Mouse (Mus musculus): ENCODE measurements around the gene Dna2. TPM values are rescaled to one million over a fixed set of nuclear protein-coding genes. Genes with fewer than 3 reads are reported as not detected.

Gene Dna2
- polyA plus RNA-seq, 1 experiment from 2014 or later: 15.9 TPM

DNA sequence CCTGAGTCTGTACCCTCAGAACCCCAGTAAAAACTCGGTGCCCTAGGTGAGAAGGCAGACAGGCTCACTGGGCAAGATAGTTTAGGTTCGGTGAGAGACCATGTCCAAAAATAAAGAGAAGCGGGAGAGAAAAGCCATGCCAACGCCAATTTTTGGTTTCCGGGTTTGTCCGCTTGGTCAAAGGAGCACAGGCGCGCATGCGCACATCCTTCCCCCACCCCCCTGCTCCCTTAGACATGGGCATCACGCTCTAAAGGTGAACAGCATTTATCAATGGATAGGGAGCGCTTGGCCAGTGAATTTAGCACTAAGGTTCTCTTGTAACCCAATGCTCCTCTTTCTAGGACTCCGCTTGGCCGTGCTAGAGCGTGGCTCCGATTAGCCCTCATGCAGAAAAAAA, 43.8 kb downstream of the Dna2 start:
- H3K4me3 ChIP-seq (ENCODE audit: low read depth, low read length): no peak overlapping the region
- 95% methylated on average over 15 of the region's 15 CpGs for WGBS
- H3K9ac ChIP-seq (replicated peaks; ENCODE audit: low read depth, low read length): no peak overlapping the region
- H3K27ac ChIP-seq (ENCODE audit: low read length): no peak overlapping the region
- H3K4me2 ChIP-seq (replicated peaks; ENCODE audit: low read depth, low read length): no peak overlapping the region
- no peaks in the 10 kb centered on the region for H3K9me3 ChIP-seq (ENCODE audit: control insufficient read depth, low read depth, low read length)
- H3K27me3 ChIP-seq (ENCODE audit: control insufficient read depth, insufficient read depth, low read length): no peaks in the 10 kb centered on the region
- H3K4me1 ChIP-seq (ENCODE audit: control insufficient read depth, insufficient read depth, low read length): no peaks in the 10 kb centered on the region
- ATAC-seq (ENCODE audit: insufficient number of reproducible peaks, insufficient read depth, low FRiP score, low read depth): no peak
- H3K36me3 ChIP-seq (ENCODE audit: control insufficient read depth, insufficient read depth, low read length): peaks cover 41% of the 10 kb centered on the region

DNA sequence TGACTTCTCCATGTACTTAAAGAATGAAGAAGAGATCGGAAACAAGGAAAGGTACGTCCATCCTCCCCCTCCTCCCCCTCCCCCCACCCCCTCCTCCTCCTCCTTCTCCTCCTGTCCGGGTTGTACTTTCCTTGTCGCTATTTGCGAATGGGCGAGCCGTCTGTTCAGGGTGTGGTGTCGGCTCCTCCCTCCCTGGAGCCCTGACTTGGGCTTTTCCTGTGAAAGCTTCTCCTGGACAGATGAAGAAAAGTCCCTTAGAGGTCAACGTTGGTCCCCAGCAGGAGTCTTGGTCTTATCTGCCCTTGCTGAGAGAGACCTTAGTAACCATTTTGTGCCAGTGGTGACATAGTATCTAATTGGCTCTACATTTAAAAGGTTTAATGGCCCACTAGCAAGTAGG, 47.2 kb downstream of the Dna2 start:
- Histone ChIP-seq H3K4me3 (ENCODE audit: low read depth, low read length) (no peak overlapping the region), H3K9me3 (ENCODE audit: control insufficient read depth, low read depth, low read length) (no peaks in the 10 kb centered on the region), H3K36me3 (ENCODE audit: control insufficient read depth, insufficient read depth, low read length) (peaks cover 52% of the 10 kb centered on the region), H3K27me3 (ENCODE audit: control insufficient read depth, insufficient read depth, low read length) (no peaks in the 10 kb centered on the region), H3K4me2 (replicated peaks; ENCODE audit: low read depth, low read length) (no peak overlapping the region), H3K4me1 (ENCODE audit: control insufficient read depth, insufficient read depth, low read length) (no peaks in the 10 kb centered on the region), H3K9ac (replicated peaks; ENCODE audit: low read depth, low read length) (no peak overlapping the region), H3K27ac (ENCODE audit: low read length) (no peak overlapping the region)
- ATAC-seq (ENCODE audit: insufficient number of reproducible peaks, insufficient read depth, low FRiP score, low read depth): no peak
- 74% methylated on average over 6 of the region's 9 CpGs for WGBS

DNA sequence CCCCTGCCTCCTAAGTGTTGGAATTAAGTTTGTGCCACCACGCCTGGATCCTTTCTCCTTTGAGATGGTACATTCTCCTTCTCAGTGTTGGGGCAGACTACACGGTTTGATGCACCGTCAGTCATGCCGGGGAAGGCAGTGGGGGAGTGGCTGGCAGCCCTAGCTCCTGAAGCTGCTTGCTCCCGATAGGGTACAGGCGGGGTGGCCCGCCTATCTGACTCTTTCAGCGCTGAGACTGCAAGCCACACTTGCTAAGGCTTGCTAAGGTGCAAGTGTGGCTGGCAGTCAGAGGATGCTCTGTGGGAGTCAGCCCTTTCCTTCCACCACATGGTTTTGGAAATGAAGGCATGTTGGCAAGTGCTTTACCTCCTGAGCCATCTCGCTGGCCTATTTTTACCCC, 53.8 kb downstream of the Dna2 start:
- ATAC-seq (ENCODE audit: insufficient number of reproducible peaks, insufficient read depth, low FRiP score, low read depth): no peak
- WGBS: 76% methylated on average over 9 of the region's 9 CpGs
- Histone ChIP-seq H3K27me3 (ENCODE audit: control insufficient read depth, insufficient read depth, low read length) (no peaks in the 10 kb centered on the region), H3K4me2 (replicated peaks; ENCODE audit: low read depth, low read length) (no peak overlapping the region), H3K9ac (replicated peaks; ENCODE audit: low read depth, low read length) (no peak overlapping the region), H3K27ac (ENCODE audit: low read length) (no peak overlapping the region), H3K36me3 (ENCODE audit: control insufficient read depth, insufficient read depth, low read length) (peaks cover 50% of the 10 kb centered on the region), H3K4me3 (ENCODE audit: low read depth, low read length) (no peak overlapping the region), H3K9me3 (ENCODE audit: control insufficient read depth, low read depth, low read length) (no peaks in the 10 kb centered on the region), H3K4me1 (ENCODE audit: control insufficient read depth, insufficient read depth, low read length) (no peaks in the 10 kb centered on the region)

DNA sequence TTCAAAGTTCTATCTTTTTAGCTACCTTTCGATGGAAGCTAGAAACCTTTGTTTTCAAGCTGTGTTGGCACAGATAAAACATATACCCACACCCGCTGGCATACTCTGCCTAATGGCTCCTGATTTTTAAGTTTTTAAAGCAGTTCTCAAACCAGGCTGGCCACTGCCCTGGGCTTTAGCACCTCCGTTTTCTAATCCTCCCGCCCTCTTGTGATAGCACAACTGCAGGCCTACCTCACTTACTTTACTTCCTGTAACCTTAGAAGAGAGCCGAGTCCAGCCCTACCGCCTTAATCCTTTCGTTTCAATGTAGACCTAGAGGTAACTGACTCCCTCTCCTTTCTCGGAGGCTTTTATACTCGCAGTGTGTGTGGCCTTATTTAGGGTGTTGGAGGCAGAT, 56.4 kb downstream of the Dna2 start:
- Histone ChIP-seq H3K27me3 (ENCODE audit: control insufficient read depth, insufficient read depth, low read length) (no peaks in the 10 kb centered on the region), H3K9ac (replicated peaks; ENCODE audit: low read depth, low read length) (no peak overlapping the region), H3K4me3 (ENCODE audit: low read depth, low read length) (no peak overlapping the region), H3K4me1 (ENCODE audit: control insufficient read depth, insufficient read depth, low read length) (no peaks in the 10 kb centered on the region), H3K9me3 (ENCODE audit: control insufficient read depth, low read depth, low read length) (no peaks in the 10 kb centered on the region), H3K4me2 (replicated peaks; ENCODE audit: low read depth, low read length) (no peak overlapping the region), H3K36me3 (ENCODE audit: control insufficient read depth, insufficient read depth, low read length) (peaks cover 60% of the 10 kb centered on the region), H3K27ac (ENCODE audit: low read length) (no peak overlapping the region)
- WGBS: 76% methylated on average over 9 of the region's 9 CpGs
- ATAC-seq (ENCODE audit: insufficient number of reproducible peaks, insufficient read depth, low FRiP score, low read depth): no peak

DNA sequence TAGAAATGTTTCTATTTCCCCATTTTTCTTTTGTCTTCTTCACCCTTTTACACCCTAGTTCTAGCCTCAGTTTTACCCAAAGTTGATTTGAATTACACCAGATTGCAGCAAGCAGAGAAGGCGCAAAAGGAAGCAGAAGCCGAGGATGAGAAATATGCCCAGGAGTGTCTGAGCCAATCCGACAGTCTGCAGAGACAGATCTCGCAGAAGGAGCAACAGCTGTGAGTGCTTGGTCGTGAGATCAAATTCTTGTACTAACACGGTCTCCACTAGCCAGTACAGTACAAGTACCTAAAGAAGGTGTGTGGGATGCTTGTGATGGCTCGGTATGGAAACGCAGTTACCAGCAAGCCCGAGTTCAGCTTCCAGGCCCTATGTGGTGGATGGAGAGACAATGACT, 57.7 kb downstream of the Dna2 start:
- Histone ChIP-seq H3K4me3 (ENCODE audit: low read depth, low read length) (no peak overlapping the region), H3K27me3 (ENCODE audit: control insufficient read depth, insufficient read depth, low read length) (no peaks in the 10 kb centered on the region), H3K9ac (replicated peaks; ENCODE audit: low read depth, low read length) (no peak overlapping the region), H3K4me2 (replicated peaks; ENCODE audit: low read depth, low read length) (no peak overlapping the region), H3K27ac (ENCODE audit: low read length) (no peak overlapping the region), H3K4me1 (ENCODE audit: control insufficient read depth, insufficient read depth, low read length) (no peaks in the 10 kb centered on the region), H3K9me3 (ENCODE audit: control insufficient read depth, low read depth, low read length) (no peaks in the 10 kb centered on the region), H3K36me3 (ENCODE audit: control insufficient read depth, insufficient read depth, low read length) (peaks cover 55% of the 10 kb centered on the region)
- no peak for ATAC-seq (ENCODE audit: insufficient number of reproducible peaks, insufficient read depth, low FRiP score, low read depth)
- WGBS: 88% methylated on average over 9 of the region's 9 CpGs

DNA sequence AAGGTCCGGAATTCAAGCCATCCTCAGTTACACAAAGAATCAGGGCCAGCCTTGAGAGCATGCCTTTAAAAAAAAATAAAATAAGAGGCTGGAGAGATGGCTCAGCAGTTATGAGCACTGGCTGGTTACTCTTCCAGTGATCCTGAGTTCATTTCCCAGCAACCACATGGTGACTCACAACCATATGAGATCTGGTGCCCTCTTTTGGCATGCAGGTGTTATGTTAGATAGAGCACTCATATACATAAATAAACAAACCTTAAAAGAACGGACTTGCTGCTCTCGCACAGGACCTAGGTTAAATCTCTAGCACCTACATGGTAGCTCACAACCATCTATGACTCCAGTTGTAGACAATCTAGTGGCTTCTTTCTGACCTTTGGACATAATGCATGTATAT, 61.4 kb downstream of the Dna2 start:
- H3K36me3 ChIP-seq (ENCODE audit: control insufficient read depth, insufficient read depth, low read length): peaks cover 69% of the 10 kb centered on the region
- WGBS: 41% methylated on average over 3 of the region's 3 CpGs

DNA sequence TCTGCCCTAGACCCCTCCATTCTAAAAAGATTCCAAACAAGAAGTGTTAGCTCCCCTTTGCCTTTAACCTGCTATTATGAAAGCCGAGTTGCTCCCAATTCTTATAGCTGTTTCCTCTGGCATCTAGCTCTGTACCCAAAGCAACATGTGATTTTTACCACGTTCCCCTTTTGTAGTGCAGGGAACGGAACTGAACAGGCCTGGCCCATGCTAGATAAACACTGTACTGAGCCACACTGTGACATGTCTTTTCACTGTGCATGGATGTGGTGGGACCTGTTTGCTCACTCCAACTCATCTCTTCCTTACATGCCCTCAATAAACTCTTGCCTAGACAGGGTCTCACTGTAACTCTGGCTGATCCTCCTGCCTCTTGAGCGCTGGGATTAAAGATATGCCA, 63.4 kb downstream of the Dna2 start:
- no peak for ATAC-seq (ENCODE audit: insufficient number of reproducible peaks, insufficient read depth, low FRiP score, low read depth)

More for the DNA sequence above, 61.4 kb downstream of the Dna2 start:
- Histone ChIP-seq H3K9me3 (ENCODE audit: control insufficient read depth, low read depth, low read length) (no peaks in the 10 kb centered on the region), H3K4me2 (replicated peaks; ENCODE audit: low read depth, low read length) (no peak overlapping the region), H3K27me3 (ENCODE audit: control insufficient read depth, insufficient read depth, low read length) (no peaks in the 10 kb centered on the region), H3K4me3 (ENCODE audit: low read depth, low read length) (no peak overlapping the region), H3K27ac (ENCODE audit: low read length) (no peak overlapping the region), H3K9ac (replicated peaks; ENCODE audit: low read depth, low read length) (no peak overlapping the region), H3K4me1 (ENCODE audit: control insufficient read depth, insufficient read depth, low read length) (no peaks in the 10 kb centered on the region)
- no peak for ATAC-seq (ENCODE audit: insufficient number of reproducible peaks, insufficient read depth, low FRiP score, low read depth)

DNA sequence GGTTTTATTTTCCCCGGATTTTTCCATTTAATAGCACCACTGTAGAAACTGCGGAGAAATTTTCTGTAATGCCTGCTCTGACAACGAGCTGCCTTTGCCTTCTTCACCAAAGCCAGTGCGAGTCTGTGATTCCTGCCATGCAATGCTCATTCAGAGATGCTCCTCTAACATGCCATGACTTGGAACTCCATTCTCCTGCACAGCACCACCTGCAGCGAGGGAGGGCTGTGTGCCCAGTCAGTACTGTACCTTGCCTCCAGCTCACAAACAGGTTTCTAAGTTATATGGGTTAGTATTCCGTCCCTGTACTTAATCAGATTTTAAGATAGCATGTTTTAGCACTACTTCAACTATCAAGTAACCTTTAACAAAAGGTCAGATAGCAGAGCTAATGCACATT, 64.7 kb downstream of the Dna2 start:
- ATAC-seq (ENCODE audit: insufficient number of reproducible peaks, insufficient read depth, low FRiP score, low read depth): no peak
- Histone ChIP-seq H3K36me3 (ENCODE audit: control insufficient read depth, insufficient read depth, low read length) (peaks cover 85% of the 10 kb centered on the region), H3K4me2 (replicated peaks; ENCODE audit: low read depth, low read length) (no peak overlapping the region), H3K9me3 (ENCODE audit: control insufficient read depth, low read depth, low read length) (no peaks in the 10 kb centered on the region), H3K27me3 (ENCODE audit: control insufficient read depth, insufficient read depth, low read length) (no peaks in the 10 kb centered on the region), H3K9ac (replicated peaks; ENCODE audit: low read depth, low read length) (no peak overlapping the region), H3K4me1 (ENCODE audit: control insufficient read depth, insufficient read depth, low read length) (no peaks in the 10 kb centered on the region), H3K4me3 (ENCODE audit: low read depth, low read length) (no peak overlapping the region), H3K27ac (ENCODE audit: low read length) (no peak overlapping the region)
- 91% methylated on average over 6 of the region's 6 CpGs for whole genome bisulfite sequencing

More for the DNA sequence above, 63.4 kb downstream of the Dna2 start:
- Histone ChIP-seq H3K9ac (replicated peaks; ENCODE audit: low read depth, low read length) (no peak overlapping the region), H3K27me3 (ENCODE audit: control insufficient read depth, insufficient read depth, low read length) (no peaks in the 10 kb centered on the region), H3K27ac (ENCODE audit: low read length) (no peak overlapping the region), H3K4me3 (ENCODE audit: low read depth, low read length) (no peak overlapping the region), H3K36me3 (ENCODE audit: control insufficient read depth, insufficient read depth, low read length) (peaks cover 77% of the 10 kb centered on the region), H3K4me2 (replicated peaks; ENCODE audit: low read depth, low read length) (no peak overlapping the region), H3K4me1 (ENCODE audit: control insufficient read depth, insufficient read depth, low read length) (no peaks in the 10 kb centered on the region), H3K9me3 (ENCODE audit: control insufficient read depth, low read depth, low read length) (no peaks in the 10 kb centered on the region)
- 70% methylated on average over 4 of the region's 4 CpGs for WGBS

DNA sequence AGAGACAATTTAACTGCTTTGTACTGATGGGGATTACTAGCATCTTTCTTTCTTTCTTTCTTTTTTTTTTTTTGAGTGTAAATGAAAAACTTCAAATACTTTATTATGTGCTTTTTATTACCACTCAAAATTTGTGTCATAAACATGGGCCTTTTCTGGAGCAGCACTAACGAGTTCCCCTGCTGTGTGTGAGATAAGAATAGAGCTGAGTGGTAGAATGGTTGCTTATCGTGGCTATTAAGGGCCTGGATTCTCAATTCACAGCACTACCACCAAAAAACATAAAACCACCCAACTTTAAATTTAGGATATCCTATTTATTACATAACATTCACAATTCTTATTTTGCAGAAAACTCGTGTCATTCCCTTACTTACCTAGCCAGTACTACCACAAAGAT, 66.7 kb downstream of the Dna2 start:
- 79% methylated on average over 3 of the region's 3 CpGs for WGBS
- Histone ChIP-seq H3K9me3 (ENCODE audit: control insufficient read depth, low read depth, low read length) (no peaks in the 10 kb centered on the region), H3K4me3 (ENCODE audit: low read depth, low read length) (no peak overlapping the region), H3K27ac (ENCODE audit: low read length) (no peak overlapping the region), H3K9ac (replicated peaks; ENCODE audit: low read depth, low read length) (no peak overlapping the region), H3K4me1 (ENCODE audit: control insufficient read depth, insufficient read depth, low read length) (no peaks in the 10 kb centered on the region), H3K36me3 (ENCODE audit: control insufficient read depth, insufficient read depth, low read length) (peaks cover 80% of the 10 kb centered on the region), H3K27me3 (ENCODE audit: control insufficient read depth, insufficient read depth, low read length) (no peaks in the 10 kb centered on the region), H3K4me2 (replicated peaks; ENCODE audit: low read depth, low read length) (no peak overlapping the region)
- no peak for ATAC-seq (ENCODE audit: insufficient number of reproducible peaks, insufficient read depth, low FRiP score, low read depth)

Data from stomach, embryonic 14.5 days (tissue).